Mouse (Mus musculus) midbrain, embryonic 11.5 days (tissue): ENCODE data around the gene Krtap26-1. TPM values are rescaled to one million over a fixed set of nuclear protein-coding genes. Genes with fewer than 3 reads are reported as not detected.
A peak's percentile ranks its signal among the peaks of the same experiment; 100 is the strongest.

Experiments
- ATAC-seq: fragments of 200-750 bp; cut with Nextera tagmentation; 2 replicates; pipeline ENCODE4 v1.8.0; 2017; ENCODE audit warnings: moderate TSS enrichment, moderate library complexity; ENCODE audit not compliant: low FRiP score
- DNase-seq: peaks from one replicate; pipeline ENCODE4 v3.0.0; 2015; ENCODE audit warnings: low spot score; ENCODE audit errors: missing footprints
- H3K27ac ChIP-seq: fragments of 300-500 bp; sonication (generic); 2 replicates; pipeline ENCODE4 v1.5.1; 2014; ENCODE audit warnings: low read depth, low read length
- H3K27me3 ChIP-seq: fragments of 300-500 bp; sonication (generic); 2 replicates; pipeline ENCODE4 v1.6.1; 2014; ENCODE audit warnings: mild to moderate bottlenecking, low read length, moderate library complexity, mixed read lengths; ENCODE audit not compliant: control insufficient read depth, insufficient read depth
- H3K36me3 ChIP-seq: fragments of 300-500 bp; sonication (generic); 2 replicates; pipeline ENCODE4 v1.6.1; 2014; ENCODE audit warnings: mild to moderate bottlenecking, low read length, moderate library complexity, mixed read lengths; ENCODE audit not compliant: control insufficient read depth, insufficient read depth
- H3K4me1 ChIP-seq: fragments of 300-500 bp; sonication (generic); 2 replicates; pipeline ENCODE4 v1.6.1; 2014; ENCODE audit warnings: low read length; ENCODE audit not compliant: control insufficient read depth, insufficient read depth
- H3K4me2 ChIP-seq: fragments of 300-500 bp; sonication (generic); 2 replicates; pipeline ENCODE4 v1.6.1; 2014; ENCODE audit warnings: mild to moderate bottlenecking, moderate library complexity
- H3K4me3 ChIP-seq: fragments of 300-500 bp; sonication (generic); 2 replicates; pipeline ENCODE4 v1.5.1; 2014; ENCODE audit warnings: low read depth, low read length
- H3K9ac ChIP-seq: fragments of 300-500 bp; sonication (generic); 2 replicates; pipeline ENCODE4 v1.6.1; 2014; ENCODE audit warnings: low read length
- H3K9me3 ChIP-seq: fragments of 300-500 bp; sonication (generic); 2 replicates; pipeline ENCODE4 v1.6.1; 2016; ENCODE audit warnings: low read length; ENCODE audit not compliant: control insufficient read depth
- WGBS: fragments of 180-500 bp; shearing (Covaris S2); extraction: QIAGEN DNeasy Blood & Tissue Kit; methylation state at CpG from one replicate; pipeline ENCODE4 v1.1.7; 2014; 5-methylcytosine and 5-hydroxymethylcytosine counted together
- polyA plus RNA-seq: library from polyadenylated mRNA; unstranded; fragments of >200 nt; fragmentation: Nextera tagmentation; extraction: Ambion mirVana; gene quantifications from 2 replicates; pipeline ENCODE4 v1.2.1, GENCODE M21; 2014

Krtap26-1 gene
- polyA plus RNA-seq, 1 experiment from 2014 or later = not detected

DNA sequence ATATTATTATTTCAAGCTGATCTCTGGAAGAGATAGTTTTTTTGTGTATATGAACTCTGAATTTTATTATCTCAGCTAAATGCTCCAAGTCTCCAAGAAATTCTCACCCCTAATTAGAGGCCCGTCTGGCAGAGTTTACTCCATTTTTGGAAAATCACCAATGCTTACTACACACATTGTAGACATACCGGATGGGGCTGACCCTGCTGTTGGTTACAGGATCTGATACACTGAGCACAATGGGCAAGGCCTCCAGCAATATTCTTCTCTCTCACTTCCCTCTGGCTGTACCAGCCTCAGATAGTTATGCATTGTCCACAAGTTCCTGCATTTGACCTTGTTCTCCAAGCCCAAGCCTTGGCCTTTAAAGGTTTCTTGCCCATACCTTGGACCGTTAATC, 7.5 kb downstream of the Krtap26-1 start:
- DNase-seq = peak; percentile 19
- Histone ChIP-seq H3K36me3 (no peaks in the 10 kb centered on the region), H3K9me3 (no peaks in the 10 kb centered on the region), H3K4me2 (no peak overlapping the region), H3K4me3 (no peak overlapping the region), H3K9ac (no peak overlapping the region), H3K27ac (no peak overlapping the region), H3K4me1 (no peaks in the 10 kb centered on the region), H3K27me3 (no peaks in the 10 kb centered on the region)
- WGBS = 89% methylated on average over 3 of the region's 3 CpGs
- ATAC-seq = no peak

DNA sequence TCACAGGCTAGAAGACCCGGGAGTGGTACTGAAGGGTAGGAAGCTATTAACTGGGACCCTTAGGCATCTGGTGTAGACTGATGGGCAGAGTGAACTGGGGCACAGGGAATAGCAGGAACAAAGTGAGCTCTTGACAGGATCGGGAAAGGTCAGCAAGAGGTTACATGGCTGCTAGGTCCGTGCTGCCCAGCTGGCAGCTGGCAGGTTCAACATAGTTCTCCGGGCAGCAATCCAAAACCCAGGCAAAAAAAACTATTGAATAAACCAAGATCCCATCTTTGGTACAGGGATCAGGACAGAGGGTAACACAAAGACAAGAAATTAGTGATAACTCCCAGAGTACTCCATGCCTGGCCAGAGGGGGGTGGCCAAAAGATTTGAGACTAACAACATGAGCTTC, 12.5 kb downstream of the Krtap26-1 start:
- Histone ChIP-seq H3K27me3 (no peaks in the 10 kb centered on the region), H3K4me3 (no peak overlapping the region), H3K4me2 (no peak overlapping the region), H3K27ac (no peak overlapping the region), H3K36me3 (no peaks in the 10 kb centered on the region), H3K4me1 (no peaks in the 10 kb centered on the region), H3K9me3 (no peaks in the 10 kb centered on the region), H3K9ac (no peak overlapping the region)
- WGBS = 85% methylated on average over 4 of the region's 4 CpGs
- no peak for ATAC-seq
- DNase-seq = no peak

DNA sequence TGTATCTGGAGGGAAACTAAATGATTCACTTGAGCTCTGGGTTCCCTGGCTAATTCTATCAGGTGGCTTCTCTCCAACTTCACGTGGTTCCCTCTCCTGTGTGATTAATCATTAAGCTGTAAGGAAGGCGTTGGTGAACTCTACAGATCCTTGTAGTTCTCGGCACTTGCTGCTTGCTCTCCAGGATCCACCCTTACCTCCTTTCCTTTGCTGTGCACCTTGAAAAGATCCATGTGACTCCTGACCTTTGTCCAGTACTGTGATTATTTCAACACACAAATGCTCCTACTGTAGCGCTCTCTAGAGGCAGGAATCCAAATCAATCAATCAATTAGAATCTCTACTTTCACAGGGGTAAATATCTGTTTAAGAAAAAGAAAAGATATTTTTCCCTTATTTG, 16.1 kb downstream of the Krtap26-1 start:
- H3K27ac ChIP-seq = no peak overlapping the region
- DNase-seq = no peak

DNA sequence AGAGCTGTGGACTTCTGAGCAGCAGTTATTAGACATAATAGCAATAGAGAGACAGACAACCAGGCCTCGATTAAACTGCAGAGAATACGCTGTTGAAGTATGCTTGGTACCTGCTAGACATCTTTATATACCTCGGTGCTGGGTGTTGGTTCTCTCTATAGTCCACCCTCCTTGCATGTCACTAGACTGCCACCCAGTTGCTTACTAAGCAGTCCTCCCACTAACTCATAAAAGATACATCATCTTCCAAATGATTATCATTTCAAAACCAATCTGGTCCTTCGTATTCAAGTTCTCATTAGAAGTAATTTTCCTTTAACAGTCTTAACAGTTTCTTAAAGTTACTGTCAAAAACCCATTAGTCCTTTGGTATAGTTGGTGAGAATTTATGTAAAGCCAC, 20.0 kb downstream of the Krtap26-1 start, which contains the start of gene 2310079G19Rik:
Gene 2310079G19Rik, minus strand, starts transcription at position 101 of the 400 bp plus-strand sequence.
- Histone ChIP-seq H3K36me3 (no peaks in the 10 kb centered on the region), H3K9ac (no peak within 1 kb of the TSS), H3K4me2 (no peak within 1 kb of the TSS), H3K9me3 (no peaks in the 10 kb centered on the region), H3K4me3 (no peak within 1 kb of the TSS), H3K27me3 (no peaks in the 10 kb centered on the region), H3K27ac (no peak within 1 kb of the TSS), H3K4me1 (no peaks in the 10 kb centered on the region)
- peak; percentile 21 for DNase-seq
- 89% methylated on average over 4 of the region's 4 CpGs for WGBS
- ATAC-seq = no peak

More for the DNA sequence above, 16.1 kb downstream of the Krtap26-1 start:
- no peak overlapping the region for H3K4me2 ChIP-seq
- no peaks in the 10 kb centered on the region for H3K36me3 ChIP-seq
- no peak overlapping the region for H3K4me3 ChIP-seq
- H3K27me3 ChIP-seq = no peaks in the 10 kb centered on the region
- 88% methylated on average over 4 of the region's 4 CpGs for WGBS
- no peak for ATAC-seq
- no peak overlapping the region for H3K9ac ChIP-seq
- H3K9me3 ChIP-seq = no peaks in the 10 kb centered on the region
- no peaks in the 10 kb centered on the region for H3K4me1 ChIP-seq

DNA sequence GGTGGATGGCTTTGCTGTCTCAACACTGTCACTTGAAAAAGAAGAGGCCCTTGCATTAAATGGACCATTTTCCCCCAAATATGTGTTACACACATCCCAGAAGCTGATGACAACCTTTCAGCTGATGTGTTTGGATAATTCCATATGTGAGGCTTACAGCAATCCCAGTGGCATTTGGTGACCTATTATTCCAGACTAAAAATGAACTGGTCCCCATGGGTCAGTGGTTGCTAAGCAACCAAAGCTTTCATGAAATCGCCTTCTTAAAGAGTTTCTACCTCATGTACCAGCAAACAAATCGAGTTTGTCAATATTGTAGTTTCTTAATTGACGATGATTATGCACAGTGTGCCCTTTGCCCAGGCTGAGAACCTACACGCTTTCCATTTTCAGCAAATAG, 34.9 kb downstream of the Krtap26-1 start:
- no peak overlapping the region for H3K9ac ChIP-seq
- 58% methylated on average over 4 of the region's 4 CpGs for WGBS
- H3K36me3 ChIP-seq = no peaks in the 10 kb centered on the region
- H3K27ac ChIP-seq = no peak overlapping the region
- DNase-seq (no peak), ATAC-seq (peak; percentile 50; the same call in 1 of the 2 replicates)
- H3K4me3 ChIP-seq = no peak overlapping the region
- H3K27me3 ChIP-seq = no peaks in the 10 kb centered on the region
- no peak overlapping the region for H3K4me2 ChIP-seq
- no peaks in the 10 kb centered on the region for H3K4me1 ChIP-seq
- no peaks in the 10 kb centered on the region for H3K9me3 ChIP-seq

DNA sequence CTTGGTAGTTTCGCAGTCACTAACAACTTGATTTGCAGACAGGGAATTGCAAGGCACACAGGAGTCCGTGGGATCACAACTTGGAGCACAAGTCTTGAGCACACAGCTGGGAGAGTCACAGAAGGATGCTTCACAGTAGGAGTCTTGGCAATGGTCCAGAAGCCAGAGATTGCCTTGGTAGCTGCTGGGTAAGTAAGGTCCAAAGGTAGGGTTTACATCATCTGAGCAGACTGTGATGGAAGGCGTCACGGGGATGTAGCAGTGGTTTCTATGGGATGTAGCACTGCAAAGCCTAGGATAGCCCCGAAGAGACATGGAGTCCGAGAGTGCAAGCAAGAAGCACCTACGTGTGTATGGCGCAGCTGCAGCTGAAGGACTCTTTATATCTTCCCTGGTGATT, 35.7 kb downstream of the Krtap26-1 start, which contains the start of gene Krtap24-1:
Gene Krtap24-1, minus strand, starts transcription at position 358 of the 400 bp plus-strand sequence.
- DNase-seq (peak; percentile 21), ATAC-seq (no peak)
- Histone ChIP-seq H3K9me3 (no peaks in the 10 kb centered on the region), H3K27me3 (no peaks in the 10 kb centered on the region), H3K4me3 (no peak within 1 kb of the TSS), H3K27ac (no peak within 1 kb of the TSS), H3K36me3 (no peaks in the 10 kb centered on the region), H3K4me2 (no peak within 1 kb of the TSS), H3K4me1 (no peaks in the 10 kb centered on the region), H3K9ac (no peak within 1 kb of the TSS)
- 92% methylated on average over 8 of the region's 8 CpGs for WGBS

DNA sequence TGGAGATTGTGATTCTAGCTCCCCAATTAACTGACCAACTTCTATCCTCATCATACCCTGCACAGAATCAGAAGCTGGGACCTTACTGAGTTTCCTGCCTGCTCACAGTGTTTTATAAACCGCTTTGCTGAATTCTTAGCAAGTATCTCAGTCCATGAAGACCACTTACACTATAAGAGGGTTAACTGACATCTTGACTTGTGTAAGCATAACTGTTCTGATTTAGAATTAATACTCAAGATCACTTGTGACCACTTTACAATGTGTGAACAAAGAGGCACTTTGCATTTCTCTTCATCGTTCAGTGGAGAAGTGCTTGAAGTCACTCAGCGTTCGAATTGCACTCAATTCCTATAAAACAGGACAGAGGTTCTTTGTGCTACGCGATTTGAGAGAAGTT, 43.0 kb downstream of the Krtap26-1 start:
- no peaks in the 10 kb centered on the region; the same call in 1 of the 2 replicates for H3K4me1 ChIP-seq
- H3K36me3 ChIP-seq = no peaks in the 10 kb centered on the region
- DNase-seq (peak; percentile 78), ATAC-seq (no peak)
- H3K27ac ChIP-seq = no peak overlapping the region
- 88% methylated on average over 6 of the region's 6 CpGs for WGBS
- no peaks in the 10 kb centered on the region for H3K9me3 ChIP-seq
- H3K4me2 ChIP-seq = no peak overlapping the region
- H3K9ac ChIP-seq = no peak overlapping the region
- H3K27me3 ChIP-seq = no peaks in the 10 kb centered on the region
- H3K4me3 ChIP-seq = no peak overlapping the region

DNA sequence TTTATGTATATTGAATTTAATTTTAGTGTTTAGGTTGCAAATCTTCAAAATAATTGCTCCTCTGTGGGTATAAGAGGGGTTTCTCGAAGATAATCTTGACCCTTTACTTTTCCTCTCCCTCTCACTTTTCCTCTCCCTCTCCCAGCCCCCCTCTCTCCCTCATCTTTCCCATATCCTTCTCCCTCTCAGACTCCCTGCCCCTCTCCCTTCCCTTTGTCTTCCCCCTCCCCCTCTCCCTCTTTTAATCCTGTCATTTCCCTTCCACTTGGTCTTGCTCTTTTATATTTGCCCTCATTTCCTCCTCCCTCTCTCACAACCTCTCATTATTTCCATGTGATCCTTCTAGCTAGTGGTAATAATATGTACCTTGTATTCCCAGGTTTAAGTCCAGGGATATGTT, 45.1 kb downstream of the Krtap26-1 start:
- no peaks in the 10 kb centered on the region for H3K36me3 ChIP-seq
- H3K9ac ChIP-seq = no peak overlapping the region
- no peak overlapping the region for H3K4me2 ChIP-seq
- H3K27me3 ChIP-seq = no peaks in the 10 kb centered on the region
- no peak overlapping the region for H3K4me3 ChIP-seq
- ATAC-seq = peak; percentile 70; the same call in 1 of the 2 replicates
- H3K27ac ChIP-seq = no peak overlapping the region
- DNase-seq = no peak
- no peaks in the 10 kb centered on the region for H3K9me3 ChIP-seq
- WGBS = 41% methylated on average over 1 of the region's 1 CpGs
- H3K4me1 ChIP-seq = no peaks in the 10 kb centered on the region; the same call in 1 of the 2 replicates

DNA sequence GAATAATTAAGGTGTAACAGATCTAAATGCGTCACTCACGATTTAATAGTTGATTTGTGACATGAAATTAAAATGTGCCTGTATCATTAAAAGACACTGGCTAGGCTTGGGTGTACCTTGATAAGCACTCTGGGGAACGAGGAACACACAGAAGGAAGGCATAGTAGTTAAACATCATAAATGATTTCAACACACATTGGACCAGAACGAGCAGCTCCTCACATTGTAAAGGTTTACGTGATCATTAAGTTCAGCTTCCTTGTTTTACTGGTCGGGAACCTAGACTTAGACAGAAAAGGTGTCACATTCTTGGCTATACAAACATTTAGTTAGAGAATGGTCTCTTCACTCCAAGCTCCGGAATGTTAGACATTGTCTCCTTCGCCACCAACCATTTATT, 47.3 kb downstream of the Krtap26-1 start:
- no peak for DNase-seq
- no peaks in the 10 kb centered on the region for H3K9me3 ChIP-seq
- ATAC-seq = no peak

More for the DNA sequence above, 47.3 kb downstream of the Krtap26-1 start:
- H3K4me1 ChIP-seq = no peaks in the 10 kb centered on the region; the same call in 1 of the 2 replicates
- H3K4me3 ChIP-seq = no peak overlapping the region
- no peaks in the 10 kb centered on the region for H3K27me3 ChIP-seq
- H3K27ac ChIP-seq = no peak overlapping the region
- no peak overlapping the region for H3K9ac ChIP-seq
- 84% methylated on average over 8 of the region's 8 CpGs for WGBS
- no peak overlapping the region for H3K4me2 ChIP-seq
- no peaks in the 10 kb centered on the region for H3K36me3 ChIP-seq
